Mouse (Mus musculus) CD4-positive naive resting alpha-beta T cell, adult 57 days (primary cell): ENCODE measurements around the gene Repin1. TPM values are rescaled to one million over a fixed set of nuclear protein-coding genes. Genes with fewer than 3 reads are reported as not detected.

Source experiments
- total RNA-seq: library from RNA; stranded (reverse); gene quantifications from one replicate; pipeline ENCODE4 v1.2.4, GENCODE M21; 2023

The Repin1 gene
- total RNA-seq: 2.5 TPM

DNA sequence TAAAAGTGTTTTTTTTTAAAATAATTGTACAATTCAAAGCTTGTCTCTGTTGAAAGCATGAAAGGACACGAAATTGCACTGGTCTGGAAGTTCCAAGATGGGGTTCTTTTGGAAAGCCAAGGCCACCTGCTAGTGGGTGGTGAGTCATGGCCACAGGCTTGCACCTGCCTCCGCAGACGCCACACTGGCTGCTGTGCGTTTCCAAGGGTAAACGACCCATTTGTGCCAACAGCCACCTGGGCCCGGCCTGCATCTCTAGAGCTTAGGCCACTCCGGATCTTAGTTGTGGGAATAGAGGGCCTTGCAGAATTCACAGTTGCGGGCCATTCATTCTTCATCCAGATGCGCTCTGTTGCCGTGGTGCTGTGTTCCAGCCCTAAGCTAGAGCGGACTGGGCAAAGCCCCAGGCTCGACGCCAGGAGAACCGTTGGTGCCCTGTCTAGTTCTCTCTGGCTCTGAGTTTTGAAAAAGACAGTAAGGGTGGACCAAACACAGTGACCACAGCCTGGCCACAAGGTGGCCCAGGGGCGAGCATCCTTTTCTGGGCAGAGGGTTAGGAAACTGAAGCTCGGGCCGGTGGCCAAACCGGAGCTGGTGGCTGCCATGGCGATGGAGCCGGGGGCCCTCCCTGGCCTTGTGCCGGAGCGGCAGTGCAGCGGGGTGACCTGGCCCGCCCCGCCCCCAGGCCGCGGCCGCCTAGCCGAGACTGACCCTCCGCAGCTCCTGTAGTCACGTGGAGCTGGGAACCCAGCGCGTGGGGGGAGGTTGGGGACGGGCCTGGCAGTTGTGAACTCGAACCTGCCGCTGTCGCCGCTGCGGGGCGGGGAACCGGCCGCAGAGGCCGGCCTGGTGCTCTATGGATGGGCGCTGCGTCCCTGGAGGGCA, at the start of gene Repin1, which contains the start of gene Gm44965:
Gene Repin1, plus strand, starts transcription at position 726 of the 885 bp plus-strand sequence.
Gene Gm44965, plus strand, starts transcription at position 784 of the 885 bp plus-strand sequence.

DNA sequence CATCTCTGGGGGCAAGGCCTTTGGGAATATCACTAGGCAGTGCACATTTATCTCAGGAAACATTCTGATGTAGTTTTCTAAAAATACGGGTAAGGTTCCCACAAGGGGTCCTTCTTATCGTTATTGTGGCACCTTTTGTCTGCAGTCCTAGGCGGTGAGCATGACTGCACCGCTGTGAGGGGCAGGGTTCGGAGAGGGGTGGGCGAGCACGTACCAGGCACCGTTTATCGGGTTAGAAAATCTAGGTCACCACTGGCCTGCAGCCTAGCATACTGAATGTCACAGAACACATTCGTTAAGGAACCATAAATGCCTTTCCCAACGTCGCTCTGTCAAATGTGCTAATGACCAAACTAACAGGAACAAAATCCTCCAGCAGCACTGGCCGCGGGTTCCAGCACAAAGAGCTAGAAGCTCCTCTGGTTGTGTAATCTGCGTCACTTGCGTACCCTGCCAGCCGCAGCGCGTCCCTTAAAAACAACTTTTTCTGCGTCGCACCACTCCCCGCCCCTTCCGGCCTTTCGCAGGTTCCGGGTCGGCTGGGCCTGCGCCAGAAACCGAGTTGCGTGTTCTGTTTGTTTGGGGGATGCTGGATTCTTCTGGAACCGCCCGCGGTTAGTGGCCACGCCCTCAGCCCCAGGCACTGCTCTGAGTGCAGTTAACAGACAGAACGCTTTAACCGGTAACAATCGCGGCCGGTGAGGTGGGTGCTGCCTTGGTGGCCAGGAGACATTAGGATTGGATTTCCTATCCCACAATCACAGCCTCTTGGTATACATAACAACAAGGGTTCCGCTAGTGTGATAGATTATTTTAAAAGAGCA, 39.2 kb upstream of the Repin1 start, which contains the start of gene Lrrc61:
Gene Lrrc61, plus strand, starts transcription at position 517 of the 824 bp plus-strand sequence.

DNA sequence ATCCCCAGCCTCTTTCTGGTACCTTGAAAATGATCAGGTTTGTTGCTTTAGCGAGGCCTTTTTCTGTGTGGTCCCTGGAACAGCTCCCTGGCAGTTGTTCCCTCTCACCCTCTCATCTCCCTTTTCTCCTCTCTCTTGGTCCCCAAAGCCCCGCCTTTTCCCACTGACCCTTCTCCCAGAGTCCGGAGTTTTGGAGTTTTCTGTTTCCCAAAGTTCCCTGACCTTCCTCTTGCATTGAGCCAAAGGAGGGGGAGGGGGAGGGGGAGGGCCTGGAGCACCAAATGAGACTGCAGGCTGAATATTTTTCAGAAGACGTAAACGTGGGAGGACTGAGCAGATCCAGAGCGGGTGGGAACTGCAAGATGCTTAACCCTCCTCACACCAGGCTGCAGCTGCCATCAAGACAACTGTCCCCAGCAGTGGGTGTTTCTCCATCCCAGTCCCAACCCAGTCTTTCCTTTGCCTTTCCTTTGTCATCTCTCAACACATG, 21.1 kb upstream of the Repin1 start, which contains the start of gene Rarres2:
Gene Rarres2, minus strand, starts transcription at position 218 of the 490 bp plus-strand sequence.

DNA sequence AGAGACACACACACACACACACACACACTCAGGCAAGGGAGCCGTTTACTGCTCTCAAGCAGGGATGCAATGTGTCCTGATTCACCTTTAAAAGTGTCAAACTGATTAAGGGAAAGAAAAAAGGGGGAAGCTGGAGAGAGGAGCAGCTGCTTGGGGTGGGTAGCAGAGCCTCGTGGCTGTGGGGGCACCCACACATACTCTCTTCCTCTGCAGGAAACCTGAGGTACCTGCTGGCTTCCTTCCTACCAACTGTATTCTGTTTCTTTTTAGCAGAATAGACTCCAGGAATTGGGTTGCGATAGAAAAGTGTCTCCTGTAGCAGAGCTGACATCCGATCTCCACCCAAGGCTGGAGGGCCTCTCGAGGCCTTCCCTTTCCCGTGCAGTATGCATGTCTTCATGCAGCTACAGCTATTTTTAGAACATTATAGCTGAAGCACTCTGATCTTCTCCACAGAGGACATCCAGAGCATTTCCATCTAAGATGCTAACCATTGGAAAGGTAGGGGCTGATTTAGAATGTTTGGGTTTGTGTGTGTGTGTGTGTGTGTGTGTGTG, 4.4 kb upstream of the Repin1 start, which contains the start of gene Gm45021:
Gene Gm45021, plus strand, starts transcription at position 417 of the 557 bp plus-strand sequence.

DNA sequence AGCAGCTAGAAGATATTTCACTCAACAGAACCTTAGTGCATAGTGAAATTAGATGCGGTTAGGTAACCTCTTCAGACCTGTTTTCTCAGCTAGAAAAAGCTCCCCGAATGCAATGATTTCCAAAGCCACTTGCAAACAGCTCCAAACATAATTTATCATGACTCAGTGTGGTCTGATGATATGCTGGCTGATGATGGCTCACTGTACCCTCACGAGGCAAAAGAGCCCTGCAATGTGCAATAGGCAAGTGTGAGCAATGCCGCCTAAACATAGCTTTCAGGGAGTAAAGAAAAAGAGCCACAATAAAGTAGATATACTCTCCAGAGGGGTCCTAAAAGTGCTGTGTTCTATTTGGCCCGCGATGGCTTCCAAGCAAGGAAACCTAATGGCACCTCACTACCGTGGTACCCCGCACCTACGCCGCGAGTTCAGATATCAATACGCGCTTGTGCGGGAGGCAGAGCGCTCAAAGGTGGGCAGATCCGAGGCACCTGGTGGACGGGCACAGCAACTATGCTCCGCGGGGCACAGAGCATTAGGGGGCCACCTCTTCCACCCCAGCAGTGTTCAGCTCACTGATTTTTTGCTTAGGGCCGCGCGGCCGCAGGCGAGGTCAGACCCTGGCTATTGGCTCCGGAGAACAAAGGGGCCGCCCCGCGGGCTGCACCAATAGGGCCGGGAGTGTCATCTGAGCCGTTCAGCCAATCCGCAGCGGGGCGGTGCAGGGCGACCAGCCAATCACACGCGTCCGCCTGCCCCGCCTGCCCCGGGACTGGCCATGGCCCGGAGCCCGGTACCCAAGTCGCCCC, 7.8 kb downstream of the Repin1 start, which contains the start of gene Zfp775:
Gene Zfp775, plus strand, starts transcription at position 793 of the 809 bp plus-strand sequence.

DNA sequence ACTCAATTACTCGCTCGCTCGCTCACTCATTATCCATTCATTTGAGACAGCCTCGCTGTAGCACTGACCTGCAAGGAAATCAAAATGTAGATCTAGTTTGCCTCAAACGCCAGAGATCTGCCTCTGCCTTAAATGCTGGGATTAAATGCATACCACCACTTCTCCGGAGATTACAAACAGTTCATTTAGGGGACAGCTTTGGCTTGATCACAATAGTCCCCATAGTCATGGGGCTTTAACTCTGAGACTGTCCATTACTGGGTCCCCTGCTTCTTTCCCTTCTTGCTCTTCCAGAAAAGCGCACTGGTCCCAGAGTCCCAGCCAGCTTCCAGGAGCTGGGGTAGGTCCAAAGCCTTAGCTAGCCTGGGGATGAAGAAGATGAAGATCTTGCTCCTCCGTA, 32.8 kb downstream of the Repin1 start, which contains the start of gene AI854703:
Gene AI854703, plus strand, starts transcription at position 301 of the 400 bp plus-strand sequence.

DNA sequence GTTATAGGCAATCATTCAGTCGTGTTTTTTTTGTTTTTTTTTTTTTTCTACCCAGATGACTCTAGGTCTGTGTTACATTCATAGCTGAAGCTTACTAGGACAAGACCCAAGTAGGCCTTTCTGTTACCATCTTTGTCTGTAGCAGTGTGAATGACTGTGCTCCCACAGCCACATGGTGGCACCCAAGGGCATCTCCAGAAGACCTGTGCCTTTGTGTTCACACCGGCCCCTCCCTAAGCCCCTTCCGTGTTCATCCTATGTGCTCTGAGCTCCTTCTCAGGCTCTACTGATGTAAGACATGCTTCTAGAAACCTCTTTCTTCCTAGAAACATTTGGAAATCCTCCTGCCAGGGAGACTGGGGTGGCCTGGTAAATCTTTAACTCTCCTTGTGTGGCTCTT, 53.3 kb downstream of the Repin1 start, which contains the start of gene Gimap8:
Gene Gimap8, plus strand, starts transcription at position 240 of the 400 bp plus-strand sequence.

Other genes with a start within 250 kb of the Repin1 start
- 46.4 TPM for gene Krba1, start 198.3 kb upstream of the Repin1 start, total RNA-seq
- 11.4 TPM for gene Zfp467, start 148.1 kb upstream of the Repin1 start, total RNA-seq
- 0.21 TPM for gene Sspo, start 145.7 kb upstream of the Repin1 start, total RNA-seq
- 2.7 TPM for gene Atp6v0e2, start 56.3 kb upstream of the Repin1 start, total RNA-seq
- gene Lrrc61, start 39.1 kb upstream of the Repin1 start, total RNA-seq: 46.1 TPM
- gene Rarres2, start 21.1 kb upstream of the Repin1 start, total RNA-seq: 13.6 TPM
- gene Gm45021, start 4.3 kb upstream of the Repin1 start, total RNA-seq: not detected
- 2.7 TPM for gene Gm44965, start 58 bp downstream of the Repin1 start, total RNA-seq
- 7.6 TPM for gene Zfp775, start 8.2 kb downstream of the Repin1 start, total RNA-seq
- 1.7 TPM for gene AI854703, start 32.9 kb downstream of the Repin1 start, total RNA-seq
- gene Gimap8, start 53.4 kb downstream of the Repin1 start, total RNA-seq: 136 TPM
- 218 TPM for gene Gimap9, start 82.2 kb downstream of the Repin1 start, total RNA-seq
- gene Gimap4, start 90.7 kb downstream of the Repin1 start, total RNA-seq: 370 TPM
- 2,141 TPM for gene Gimap6, start 114.3 kb downstream of the Repin1 start, total RNA-seq
- gene Gm28053, start 124.7 kb downstream of the Repin1 start, total RNA-seq: 19.3 TPM
- 37.7 TPM for gene Gimap7, start 124.7 kb downstream of the Repin1 start, total RNA-seq
- gene Gimap1, start 145.2 kb downstream of the Repin1 start, total RNA-seq: 153 TPM
- gene Gimap5, start 152.3 kb downstream of the Repin1 start, total RNA-seq: 147 TPM
- gene Gimap3, start 177.0 kb downstream of the Repin1 start, total RNA-seq: 591 TPM
- gene Tmem176a, start 247.0 kb downstream of the Repin1 start, total RNA-seq: 6.3 TPM
- gene Tmem176b, start 247.6 kb downstream of the Repin1 start, total RNA-seq: 10.0 TPM